Mouse (Mus musculus): ENCODE measurements at regions not wholly inside any gene's neighbourhood (a gene's known extent, or its start where the extent isn't known, plus 50 kb on each side); places are given as distances from the start of the nearest gene placed in this dataset.
"Not testable (repeated sequence)": the region's sequence is repeated elsewhere in the genome, so short reads cannot be mapped to it uniquely, and the experiment has no call there.

DNA sequence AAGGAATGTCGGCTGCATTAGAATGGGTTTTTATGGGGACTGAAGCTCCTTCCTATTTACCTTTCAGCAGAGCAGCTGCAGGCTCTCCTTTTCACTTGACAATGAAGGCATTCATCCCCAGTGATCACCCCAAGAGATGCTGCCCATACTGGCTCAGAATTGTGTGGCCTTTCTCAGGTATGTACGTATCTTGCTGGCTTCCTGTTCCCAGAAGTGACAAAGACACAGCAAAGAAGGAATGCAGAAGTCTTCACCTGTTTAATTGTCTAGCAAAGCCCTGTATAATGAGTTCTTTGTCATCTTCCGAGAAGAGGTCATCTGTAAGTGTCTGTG lies 185.8 kb upstream of the Mpdz start:
- Histone ChIP-seq H3K4me3 (no peak overlapping the region), H3K27ac (no peak overlapping the region)
- TF ChIP-seq CTCF (IDR thresholded peaks at IDR 0.05), result no peak
- intact Hi-C loops (cut with DNase I), result no loop called here
- no peak for DNase-seq (ENCODE audit: extremely low spot score in 1 of 2, low spot score in 2 of 2)

GRCm38 (mm10) chr4:81627714-81628495 lies 185.3 kb upstream of the Mpdz start:
- intact Hi-C loops (cut with DNase I), result no loop called here
- Histone ChIP-seq H3K4me3 (no peak overlapping the region), H3K27ac (no peak overlapping the region)
- DNase-seq (ENCODE audit: extremely low spot score in 1 of 2, low spot score in 2 of 2), result no peak
- TF ChIP-seq CTCF (IDR thresholded peaks at IDR 0.05), result no peak

DNA sequence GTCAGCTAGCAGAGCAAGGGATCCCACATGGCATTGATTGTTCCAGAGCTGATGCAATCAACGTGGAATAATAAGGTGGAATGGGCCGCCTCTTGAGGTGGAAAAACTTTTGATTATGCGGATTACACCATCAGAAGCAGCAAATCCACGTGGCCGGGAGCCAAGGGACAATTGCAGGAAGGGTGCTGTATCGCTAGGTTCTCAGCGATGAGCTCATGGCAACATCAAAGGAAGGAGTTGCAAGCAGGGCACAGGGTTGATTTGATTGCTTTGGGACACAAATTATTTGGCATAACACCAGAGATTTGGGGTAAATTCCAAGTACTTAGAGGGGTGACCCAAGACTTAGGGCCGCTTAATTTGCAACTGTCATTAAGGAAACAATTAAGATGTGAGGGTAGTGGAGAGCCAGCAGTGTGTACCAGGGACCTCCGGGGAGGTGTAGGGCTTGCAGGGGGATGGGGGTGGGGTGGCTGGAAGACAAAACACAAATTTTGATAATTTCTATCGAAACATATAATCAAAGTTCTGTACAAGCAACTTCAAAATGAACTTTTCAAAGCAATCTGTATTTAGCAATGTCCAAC lies 182.8 kb upstream of the Mpdz start:
- no peak overlapping the region for H3K27ac ChIP-seq
- no peak for TF ChIP-seq CTCF (IDR thresholded peaks at IDR 0.05)
- no peak for DNase-seq (ENCODE audit: extremely low spot score in 1 of 2, low spot score in 2 of 2)
- intact Hi-C loops (cut with DNase I), result no loop called here
- no peak overlapping the region for H3K4me3 ChIP-seq

DNA sequence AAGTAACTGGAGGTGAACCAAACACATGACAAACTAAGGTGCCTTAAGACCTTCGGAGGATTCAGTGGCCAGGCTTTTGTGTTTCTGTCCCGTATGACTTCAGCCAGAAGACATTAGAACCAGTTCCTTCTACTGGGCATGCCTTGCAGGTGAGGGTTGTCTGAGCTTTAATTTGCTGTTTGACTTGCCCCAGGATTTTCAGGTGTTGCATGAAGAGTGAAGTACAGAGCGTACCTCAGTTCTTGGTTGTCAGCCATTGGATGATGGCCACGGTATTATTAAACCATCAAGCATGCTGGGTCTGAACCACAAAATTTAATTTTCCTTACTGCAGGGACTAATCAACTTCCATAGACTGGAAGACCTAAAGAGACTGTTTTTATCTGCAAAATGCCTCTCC lies 181.5 kb upstream of the Mpdz start:
- DNase-seq (ENCODE audit: extremely low spot score in 1 of 2, low spot score in 2 of 2), result no peak
- TF ChIP-seq CTCF (IDR thresholded peaks at IDR 0.05), result no peak
- no peak overlapping the region for H3K27ac ChIP-seq
- intact Hi-C loops (cut with DNase I), result no loop called here
- no peak overlapping the region for H3K4me3 ChIP-seq

DNA sequence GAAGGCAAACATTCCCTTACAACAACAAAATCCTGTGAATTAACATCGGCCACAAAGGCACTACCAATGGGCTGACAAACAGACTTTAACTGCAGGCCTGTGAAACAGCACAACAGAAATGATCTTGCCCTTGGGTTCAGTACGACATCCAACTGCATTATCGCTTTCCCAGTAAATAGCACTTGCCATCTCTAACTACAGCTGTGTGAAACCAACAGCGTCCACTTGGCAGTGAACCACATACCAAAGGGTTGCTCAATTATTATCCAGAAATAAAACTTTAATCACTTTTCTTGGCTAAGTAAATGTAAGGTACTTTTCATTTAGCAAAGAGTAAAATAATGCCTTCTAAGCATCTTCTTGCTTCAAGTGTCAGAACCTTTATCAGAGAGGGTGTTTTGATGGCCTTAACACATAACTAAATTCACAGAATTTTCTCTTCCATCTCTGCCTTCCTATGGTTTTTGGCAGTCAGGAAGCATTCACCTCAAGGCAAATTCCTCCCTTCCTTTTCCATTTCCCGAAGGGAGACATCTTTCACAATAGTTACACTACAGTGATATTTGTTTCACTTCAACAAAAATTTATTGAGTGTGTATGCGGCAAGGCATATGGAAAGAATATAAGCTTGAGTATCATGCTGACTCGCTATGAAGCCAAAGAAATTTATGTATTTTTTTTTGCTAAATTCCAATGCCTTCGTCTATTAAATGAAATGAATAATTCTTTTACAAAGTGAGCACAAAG lies 178.9 kb upstream of the Mpdz start:
- Histone ChIP-seq H3K27ac (no peak overlapping the region), H3K4me3 (no peak overlapping the region)
- TF ChIP-seq CTCF (IDR thresholded peaks at IDR 0.05), result no peak
- intact Hi-C loops (cut with DNase I), result no loop called here
- DNase-seq (ENCODE audit: extremely low spot score in 1 of 2, low spot score in 2 of 2), result no peak

GRCm38 (mm10) chr4:81617191-81617590 lies 174.6 kb upstream of the Mpdz start:
- Histone ChIP-seq H3K4me3 (no peak overlapping the region), H3K27ac (no peak overlapping the region)
- DNase-seq (ENCODE audit: extremely low spot score in 1 of 2, low spot score in 2 of 2), result no peak
- TF ChIP-seq CTCF (IDR thresholded peaks at IDR 0.05), result no peak
- intact Hi-C loops (cut with DNase I), result no loop called here

DNA sequence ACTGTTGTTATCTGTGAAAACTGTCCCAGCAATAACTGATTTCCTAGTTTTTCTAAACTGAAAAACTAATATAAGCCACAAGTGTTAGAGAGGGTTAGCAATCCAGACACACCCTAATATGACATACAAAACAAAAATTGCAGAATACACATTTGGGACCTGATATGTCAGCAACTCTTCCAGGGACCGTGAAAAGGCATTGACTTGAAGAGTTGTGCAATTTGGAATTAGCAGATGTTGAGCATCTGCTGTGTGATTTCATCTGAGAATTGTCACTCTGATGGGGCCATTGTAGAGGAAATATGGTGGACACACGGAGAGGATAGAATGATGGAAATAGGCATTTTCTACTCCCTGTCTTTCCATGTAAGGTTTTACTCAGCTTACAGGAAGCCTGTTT lies 168.6 kb upstream of the Mpdz start:
- Histone ChIP-seq H3K27ac (no peak overlapping the region), H3K4me3 (no peak overlapping the region)
- no peak for DNase-seq (ENCODE audit: extremely low spot score in 1 of 2, low spot score in 2 of 2)
- intact Hi-C loops (cut with DNase I), result no loop called here
- no peak for TF ChIP-seq CTCF (IDR thresholded peaks at IDR 0.05)

GRCm38 (mm10) chr4:81600396-81600795 lies 157.8 kb upstream of the Mpdz start:
- intact Hi-C loops (cut with DNase I), result no loop called here
- H3K27ac ChIP-seq, result no peak overlapping the region
- no peak overlapping the region for H3K4me3 ChIP-seq
- TF ChIP-seq CTCF (IDR thresholded peaks at IDR 0.05), result no peak
- no peak for DNase-seq (ENCODE audit: extremely low spot score in 1 of 2, low spot score in 2 of 2)

DNA sequence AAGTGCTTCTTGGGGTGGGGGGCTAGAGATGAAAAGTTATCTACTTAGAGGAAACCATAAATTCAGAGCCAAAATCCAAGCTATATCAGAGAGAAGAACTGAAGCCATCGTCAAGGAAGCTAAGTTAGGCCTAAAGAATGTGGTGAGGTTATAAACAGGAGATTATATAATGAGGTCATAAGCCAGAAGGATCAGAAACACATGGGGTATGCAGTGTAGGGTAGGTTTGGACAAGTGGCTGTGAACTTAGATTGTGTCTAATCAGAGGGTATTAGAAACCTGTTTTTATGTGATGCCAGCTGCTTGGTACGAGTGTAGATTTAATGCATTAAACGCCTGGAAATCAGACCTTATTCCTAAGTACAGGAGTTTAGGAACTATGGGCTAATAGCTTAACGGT lies 154.8 kb upstream of the Mpdz start:
- DNase-seq (ENCODE audit: extremely low spot score in 1 of 2, low spot score in 2 of 2), result no peak
- intact Hi-C loops (cut with DNase I), result no loop called here
- no peak for TF ChIP-seq CTCF (IDR thresholded peaks at IDR 0.05)

DNA sequence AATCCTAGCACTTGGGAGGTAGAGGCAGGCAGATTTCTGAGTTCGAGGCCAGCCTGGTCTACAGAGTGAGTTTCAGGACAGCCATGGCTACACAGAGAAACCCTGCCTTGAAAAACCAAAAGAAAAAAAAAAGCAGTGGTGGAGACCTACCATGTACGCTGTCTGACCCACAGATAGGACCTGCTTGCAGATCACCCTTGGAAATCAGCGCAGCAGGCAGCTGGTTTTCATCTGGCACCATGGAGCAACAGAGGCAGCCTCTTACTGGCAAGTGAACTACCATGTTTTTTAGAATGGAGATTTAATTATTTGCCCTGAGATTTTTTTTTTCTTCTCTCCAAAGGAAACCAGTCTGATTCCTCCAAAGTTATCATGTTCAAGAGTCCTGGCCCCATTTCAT lies 150.8 kb upstream of the Mpdz start:
- H3K27ac ChIP-seq; H3K4me3 ChIP-seq; DNase-seq (ENCODE audit: extremely low spot score in 1 of 2, low spot score in 2 of 2); intact Hi-C loops (cut with DNase I): not testable (repeated sequence)

More for the DNA sequence above, 154.8 kb upstream of the Mpdz start:
- H3K27ac ChIP-seq, result no peak overlapping the region
- H3K4me3 ChIP-seq, result no peak overlapping the region

GRCm38 (mm10) chr4:81582546-81582945 lies 139.9 kb upstream of the Mpdz start:
- no peak overlapping the region for H3K27ac ChIP-seq
- intact Hi-C loops (cut with DNase I), result no loop called here
- DNase-seq (ENCODE audit: extremely low spot score in 1 of 2, low spot score in 2 of 2), result no peak

GRCm38 (mm10) chr4:81580553-81580952 lies 137.9 kb upstream of the Mpdz start:
- Histone ChIP-seq H3K27ac (no peak overlapping the region), H3K4me3 (no peak overlapping the region)
- no peak for TF ChIP-seq CTCF (IDR thresholded peaks at IDR 0.05)
- no peak for DNase-seq (ENCODE audit: extremely low spot score in 1 of 2, low spot score in 2 of 2)
- intact Hi-C loops (cut with DNase I), result no loop called here

More at GRCm38 (mm10) chr4:81582546-81582945, 139.9 kb upstream of the Mpdz start:
- TF ChIP-seq CTCF (IDR thresholded peaks at IDR 0.05), result no peak
- H3K4me3 ChIP-seq, result no peak overlapping the region

Data from left cerebral cortex, adult 2 months (tissue).